Mouse (Mus musculus) CH12.LX (cell line): ENCODE measurements around the gene Anapc15.
A peak's percentile ranks its signal among the peaks of the same experiment; 100 is the strongest.

ENCODE experiments used
- CTCF ChIP-seq, 2 experiments: IDR thresholded peaks in 1 of 2; conservative IDR thresholded peaks in 1 of 2; 2 replicates each; pipeline ENCODE4 v1.5.1; 2011 to 2012; ENCODE audit warnings: low read depth in 2 of 2, low read length in 2 of 2, improper control_type of control experiment in 1 of 2, inconsistent platforms in 1 of 2, mild to moderate bottlenecking in 1 of 2, moderate library complexity in 1 of 2
- GABPA ChIP-seq: IDR thresholded peaks from 2 replicates; pipeline ENCODE4 v1.6.1; 2012; ENCODE audit warnings: low read depth, low read length, improper control_type of control experiment, inconsistent platforms; ENCODE audit not compliant: insufficient replicate concordance
- TCF12 ChIP-seq: IDR thresholded peaks from 2 replicates; pipeline ENCODE4 v1.6.1; 2014; ENCODE audit warnings: low read depth, mild to moderate bottlenecking, inconsistent platforms, low read length, improper control_type of control experiment

GRCm38 (mm10) chr7:101905561-101906286 lies 42.2 kb downstream of the Anapc15 start, which contains the start of gene Lamtor1:
- TF ChIP-seq GABPA (no peak; the same call in 1 of the 2 replicates), CTCF (conservative IDR thresholded peaks at IDR 0.05 in 1 of 2, IDR thresholded peaks at IDR 0.05 in 1 of 2; ENCODE audit: low read depth in 2 of 2, low read length in 2 of 2) (no peak), TCF12 (peak; percentile 86)
